Mouse (Mus musculus) erythroblast, embryonic 14.5 days (primary cell): ENCODE data around the gene Arpp21. TPM values are rescaled to one million over a fixed set of nuclear protein-coding genes. Genes with fewer than 3 reads are reported as not detected.

Experiments used
- H3K27me3 ChIP-seq: 2 replicates; pipeline ENCODE4 v1.6.1; 2012; ENCODE audit warnings: inconsistent platforms; ENCODE audit not compliant: control insufficient read depth
- H3K36me3 ChIP-seq: 2 replicates; pipeline ENCODE4 v1.6.1; 2012; ENCODE audit warnings: mild to moderate bottlenecking, inconsistent platforms; ENCODE audit not compliant: control insufficient read depth
- H3K4me1 ChIP-seq: 2 replicates; pipeline ENCODE4 v1.6.1; 2012; ENCODE audit warnings: inconsistent platforms; ENCODE audit not compliant: control insufficient read depth
- H3K4me3 ChIP-seq: replicated peaks from 2 replicates; pipeline ENCODE3; 2012; ENCODE audit warnings: moderate library complexity, mild to moderate bottlenecking, inconsistent platforms
- H3K9me3 ChIP-seq: 2 replicates; pipeline ENCODE4 v1.6.1; 2012; ENCODE audit warnings: low read length, inconsistent platforms, mixed read lengths; ENCODE audit not compliant: control insufficient read depth
- GATA1 ChIP-seq: IDR thresholded peaks from 2 replicates; pipeline ENCODE4 v1.6.1; 2012; ENCODE audit warnings: low read length, inconsistent platforms, mixed read lengths
- TAL1 ChIP-seq: IDR thresholded peaks from 3 replicates; pipeline ENCODE4 v1.6.1; 2012; ENCODE audit warnings: low read length, inconsistent platforms, mixed read lengths
- polyA plus RNA-seq: library from polyadenylated mRNA; stranded (reverse); fragments of >175 nt; gene quantifications from 2 replicates; pipeline ENCODE4 v1.2.3, GENCODE M21; 2012

The Arpp21 gene
- polyA plus RNA-seq, 1 experiment: 0.03 TPM

GRCm38 (mm10) chr9:112119535-112119934 is 116.2 kb downstream of the Arpp21 start:
- no peaks in the 10 kb centered on the region for H3K9me3 ChIP-seq
- TF ChIP-seq GATA1: no peak
- no peak for TF ChIP-seq TAL1
- H3K4me1 ChIP-seq: no peaks in the 10 kb centered on the region
- H3K36me3 ChIP-seq: no peaks in the 10 kb centered on the region
- no peak overlapping the region for H3K4me3 ChIP-seq
- H3K27me3 ChIP-seq: peaks cover 34% of the 10 kb centered on the region

- H3K4me1 ChIP-seq: no peaks in the 10 kb centered on the region
Observed at GRCm38 (mm10) chr9:112119106-112119433, 116.7 kb downstream of the Arpp21 start.

DNA sequence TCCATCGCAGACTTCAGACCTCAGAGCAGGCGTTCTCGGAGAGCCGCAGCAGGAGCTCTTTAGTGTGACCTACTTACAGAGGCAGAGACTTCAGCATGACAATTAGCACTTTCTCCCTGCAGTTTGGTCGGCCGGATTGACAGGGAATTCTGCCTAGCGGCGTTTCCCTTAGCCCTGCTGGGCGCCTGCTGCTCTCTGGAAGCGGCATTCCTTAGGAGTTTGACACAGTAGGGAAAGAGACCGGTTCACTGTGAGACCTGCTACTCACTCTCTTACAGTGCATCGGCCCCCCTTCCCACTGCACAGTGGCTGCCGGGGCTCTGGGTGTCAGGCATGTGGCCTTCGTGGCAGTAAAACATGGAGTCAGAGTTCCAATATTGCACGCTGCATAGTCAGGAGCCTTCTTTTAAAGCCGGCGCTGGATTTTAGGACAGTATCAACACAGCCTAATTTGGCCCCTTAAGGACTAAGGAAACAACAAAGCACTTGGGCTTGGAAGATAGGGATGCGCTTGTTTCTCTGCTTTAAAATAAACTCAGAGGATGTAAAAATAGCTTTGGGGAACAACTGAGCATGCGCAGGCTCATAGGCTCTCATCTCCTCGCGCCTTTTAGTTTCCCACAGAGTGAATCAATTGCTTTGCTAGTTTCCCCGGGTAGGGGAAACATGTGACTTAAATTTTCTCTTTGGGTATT is 117.2 kb downstream of the Arpp21 start:
- Histone ChIP-seq H3K36me3 (no peaks in the 10 kb centered on the region), H3K27me3 (peaks cover 34% of the 10 kb centered on the region), H3K9me3 (no peaks in the 10 kb centered on the region), H3K4me1 (no peaks in the 10 kb centered on the region), H3K4me3 (no peak overlapping the region)
- TF ChIP-seq TAL1 (no peak), GATA1 (no peak)

More at GRCm38 (mm10) chr9:112119106-112119433, 116.7 kb downstream of the Arpp21 start:
- peaks cover 34% of the 10 kb centered on the region for H3K27me3 ChIP-seq
- no peaks in the 10 kb centered on the region for H3K9me3 ChIP-seq
- H3K4me3 ChIP-seq: no peak overlapping the region
- TF ChIP-seq GATA1 (no peak), TAL1 (no peak)
- H3K36me3 ChIP-seq: no peaks in the 10 kb centered on the region

DNA sequence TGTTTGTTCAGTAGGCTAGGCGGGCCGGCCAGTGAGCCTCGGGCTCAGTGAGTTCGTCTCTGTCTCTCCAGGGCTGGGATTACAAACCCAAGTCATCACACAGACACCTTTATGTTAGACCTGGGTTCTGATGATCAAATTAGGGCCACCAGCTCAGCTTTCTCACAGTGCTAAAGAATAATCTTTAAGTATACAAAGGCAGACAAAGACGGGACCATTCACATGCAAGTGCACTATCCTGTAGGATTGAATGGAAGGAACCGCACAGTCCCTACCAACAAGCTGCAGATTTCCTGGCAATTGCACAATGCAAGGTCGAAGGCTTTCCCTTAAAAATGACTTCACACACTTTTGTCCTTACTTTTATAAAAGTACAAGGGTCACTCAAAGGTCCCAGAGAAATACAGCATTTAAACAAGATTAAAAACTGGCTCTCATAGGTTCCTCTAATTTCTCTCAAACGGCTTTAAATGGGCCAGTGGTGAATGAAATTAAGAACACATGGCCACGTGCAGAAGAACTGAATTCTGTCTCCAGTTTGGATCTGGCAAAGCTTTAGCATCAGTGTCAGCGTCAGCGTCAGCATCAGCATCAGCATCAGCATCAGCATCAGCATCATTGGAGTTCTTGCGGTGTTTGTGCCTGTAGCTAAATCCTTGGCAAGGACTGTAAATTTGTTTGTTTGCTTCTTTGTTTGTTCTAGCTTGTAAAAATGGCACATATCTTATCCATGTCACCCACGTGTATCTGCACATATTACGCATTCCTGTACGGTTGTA is 117.9 kb downstream of the Arpp21 start:
- H3K4me3 ChIP-seq: no peak overlapping the region

GRCm38 (mm10) chr9:112111610-112112009 is 124.1 kb downstream of the Arpp21 start:
- Histone ChIP-seq H3K4me3 (no peak overlapping the region), H3K27me3 (no peaks in the 10 kb centered on the region), H3K9me3 (no peaks in the 10 kb centered on the region), H3K4me1 (no peaks in the 10 kb centered on the region), H3K36me3 (no peaks in the 10 kb centered on the region)
- TF ChIP-seq TAL1 (no peak), GATA1 (no peak)

More for the DNA sequence above, 117.9 kb downstream of the Arpp21 start:
- H3K4me1 ChIP-seq: no peaks in the 10 kb centered on the region
- peaks cover 34% of the 10 kb centered on the region for H3K27me3 ChIP-seq
- no peaks in the 10 kb centered on the region for H3K36me3 ChIP-seq
- no peaks in the 10 kb centered on the region for H3K9me3 ChIP-seq
- TF ChIP-seq TAL1 (no peak), GATA1 (no peak)

DNA sequence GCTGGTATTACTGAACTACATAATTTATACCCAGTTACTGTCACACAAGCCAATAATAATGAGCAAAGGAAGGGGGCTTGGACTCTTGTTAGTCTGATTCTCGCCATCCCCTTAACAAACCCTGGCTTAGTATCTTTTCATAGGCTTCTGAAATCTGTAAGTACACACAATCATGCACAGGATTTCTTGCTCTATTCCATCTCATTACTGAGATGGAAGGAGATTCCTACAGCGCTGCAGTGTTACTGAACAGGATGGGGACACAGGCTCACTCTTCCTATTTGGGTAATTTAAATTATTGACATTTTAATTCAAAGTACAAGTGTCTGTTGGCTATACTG is 132.9 kb downstream of the Arpp21 start:
- Histone ChIP-seq H3K36me3 (no peaks in the 10 kb centered on the region), H3K4me3 (no peak overlapping the region), H3K4me1 (no peaks in the 10 kb centered on the region), H3K9me3 (no peaks in the 10 kb centered on the region), H3K27me3 (no peaks in the 10 kb centered on the region)
- no peak for TF ChIP-seq GATA1
- no peak for TF ChIP-seq TAL1

- H3K36me3 ChIP-seq: no peaks in the 10 kb centered on the region
- TF ChIP-seq GATA1: no peak
- TF ChIP-seq TAL1: no peak
- H3K27me3 ChIP-seq: no peaks in the 10 kb centered on the region
- no peaks in the 10 kb centered on the region for H3K9me3 ChIP-seq
- H3K4me1 ChIP-seq: no peaks in the 10 kb centered on the region
- H3K4me3 ChIP-seq: no peak overlapping the region
Observed at GRCm38 (mm10) chr9:112102155-112102851, 133.4 kb downstream of the Arpp21 start.

GRCm38 (mm10) chr9:112100841-112101595 is 134.7 kb downstream of the Arpp21 start:
- no peaks in the 10 kb centered on the region for H3K4me1 ChIP-seq
- H3K36me3 ChIP-seq: no peaks in the 10 kb centered on the region
- no peaks in the 10 kb centered on the region for H3K9me3 ChIP-seq
- no peak overlapping the region for H3K4me3 ChIP-seq
- TF ChIP-seq GATA1 (no peak), TAL1 (no peak)
- no peaks in the 10 kb centered on the region for H3K27me3 ChIP-seq
